Mouse (Mus musculus): ENCODE results near the gene Plppr4.

Gene Plppr4

DNA sequence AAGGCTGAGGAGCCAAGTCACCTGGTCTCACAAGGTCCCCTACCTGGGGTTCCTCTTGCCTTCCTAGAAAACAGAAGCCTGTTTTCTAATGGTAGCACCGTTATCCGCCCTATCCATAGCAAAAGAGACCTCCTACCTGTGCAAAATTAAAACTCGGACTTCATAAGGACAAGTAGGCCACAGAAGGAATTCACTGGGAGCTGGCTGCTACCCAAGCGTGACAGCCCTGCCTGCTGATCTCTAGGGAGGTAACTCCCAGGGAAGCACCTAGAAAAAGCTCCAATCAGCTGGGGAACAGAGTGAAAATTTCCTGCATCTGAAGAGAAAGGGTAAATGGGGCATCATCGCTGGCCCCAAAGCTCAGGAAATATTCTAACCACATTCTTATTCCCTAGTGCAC lies at the start of gene Plppr4:
Gene Plppr4, minus strand, starts transcription at position 349 of the 400 bp plus-strand sequence.
- DNase-seq (ENCODE audit: low spot score in 2 of 2): no peak

DNA sequence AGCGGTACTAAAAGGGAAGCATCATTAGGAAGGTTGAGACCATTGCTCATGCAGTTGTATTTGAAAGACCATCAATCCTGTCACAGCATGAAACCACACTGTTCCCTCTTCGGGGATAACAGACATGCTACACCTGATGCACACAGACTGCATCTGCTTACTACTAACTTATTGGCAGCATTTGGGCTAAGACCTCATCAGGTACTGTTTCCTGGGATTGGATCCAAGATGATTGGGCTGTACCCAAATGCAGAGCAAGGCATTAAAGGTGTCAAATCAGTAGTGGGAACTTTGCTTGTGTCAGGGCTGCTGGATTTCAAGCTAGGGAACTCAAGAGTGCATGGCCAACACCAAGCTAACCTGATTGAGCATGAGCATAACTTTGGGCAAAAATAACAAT lies 45.1 kb upstream of the Plppr4 start:
- no peak for DNase-seq (ENCODE audit: low spot score in 2 of 2)

DNA sequence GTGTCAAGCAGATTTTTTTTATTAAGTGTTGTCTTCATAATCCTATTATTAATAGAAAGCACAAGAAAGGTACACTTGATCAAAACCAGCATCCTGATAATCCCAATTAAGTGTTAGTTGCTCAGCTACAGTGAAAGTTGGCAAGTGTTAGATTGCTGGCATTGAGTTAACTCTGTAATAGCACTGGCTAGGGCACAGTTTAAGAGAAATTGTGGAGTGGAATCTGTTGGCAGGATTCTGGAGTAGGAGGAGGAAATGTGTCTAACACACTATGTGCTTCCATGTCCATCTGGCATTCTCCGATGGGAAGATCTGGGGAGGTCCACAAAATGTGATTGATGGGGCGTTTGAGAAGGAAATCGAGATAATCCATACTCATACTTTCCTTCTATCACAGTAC lies 43.1 kb upstream of the Plppr4 start:
- no peak for DNase-seq (ENCODE audit: low spot score in 2 of 2)

DNA sequence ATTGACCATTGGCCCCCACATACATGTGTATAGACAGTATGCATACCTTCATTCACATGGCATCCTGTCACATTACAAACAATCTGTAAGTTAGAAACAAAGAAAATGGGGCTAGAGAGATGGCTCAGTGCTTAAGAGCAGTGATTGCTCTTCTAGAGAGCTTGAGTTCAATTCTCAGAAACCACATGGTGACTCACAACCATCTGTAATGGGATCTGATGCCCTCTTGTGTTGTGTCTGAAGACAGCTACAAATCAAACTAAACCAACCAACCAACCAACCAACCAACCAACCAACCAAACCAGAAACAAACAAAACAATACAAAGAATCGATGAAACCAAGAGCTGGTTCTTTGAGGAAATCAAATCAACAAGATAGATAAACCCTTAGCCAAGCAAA lies 5.4 kb upstream of the Plppr4 start:
- DNase-seq (ENCODE audit: low spot score in 2 of 2): no peak

DNA sequence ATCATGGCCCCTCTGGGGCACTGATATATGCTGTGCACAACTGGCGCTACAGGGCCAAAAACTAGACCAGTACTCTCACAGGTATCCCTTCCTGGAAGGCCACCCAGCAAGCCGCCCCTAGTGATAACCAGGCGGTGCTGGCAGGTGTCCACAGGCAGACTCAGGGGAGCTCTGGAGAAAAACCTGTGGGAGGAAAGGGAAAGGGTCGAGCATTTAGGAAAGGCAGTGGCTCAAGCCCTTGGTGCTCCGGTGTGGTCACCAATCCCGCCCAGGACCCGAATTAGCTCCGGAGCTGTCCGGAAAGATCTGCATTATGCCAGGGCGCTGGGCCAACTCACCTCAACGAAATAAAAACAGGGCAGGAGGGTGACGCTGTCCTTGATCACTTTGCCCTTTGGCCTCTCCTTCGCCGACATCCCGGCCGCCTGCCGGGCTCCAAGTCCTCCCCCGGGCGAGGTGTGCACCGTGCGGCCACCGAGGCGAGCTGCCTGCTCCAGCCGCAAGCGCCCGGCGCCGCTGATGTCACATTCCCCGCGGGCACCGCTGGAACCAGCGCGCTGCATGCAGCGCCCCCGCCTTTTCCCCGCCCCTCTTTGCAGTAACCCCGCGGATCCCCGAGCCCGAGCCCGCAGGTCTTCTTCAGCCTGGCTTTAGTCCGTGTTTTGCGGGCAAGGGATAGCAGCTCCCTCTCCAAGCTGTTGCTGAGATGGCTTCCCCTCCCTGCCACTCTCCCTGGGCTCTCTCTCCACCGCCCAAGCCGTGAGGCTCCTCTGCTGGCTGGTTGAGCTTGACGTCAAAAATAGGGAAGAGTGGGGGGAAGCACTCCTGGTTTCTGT lies 772 bp downstream of the Plppr4 start:
- peak in 1 of 2 experiments; percentile 2 for DNase-seq (ENCODE audit: low spot score in 2 of 2)

DNA sequence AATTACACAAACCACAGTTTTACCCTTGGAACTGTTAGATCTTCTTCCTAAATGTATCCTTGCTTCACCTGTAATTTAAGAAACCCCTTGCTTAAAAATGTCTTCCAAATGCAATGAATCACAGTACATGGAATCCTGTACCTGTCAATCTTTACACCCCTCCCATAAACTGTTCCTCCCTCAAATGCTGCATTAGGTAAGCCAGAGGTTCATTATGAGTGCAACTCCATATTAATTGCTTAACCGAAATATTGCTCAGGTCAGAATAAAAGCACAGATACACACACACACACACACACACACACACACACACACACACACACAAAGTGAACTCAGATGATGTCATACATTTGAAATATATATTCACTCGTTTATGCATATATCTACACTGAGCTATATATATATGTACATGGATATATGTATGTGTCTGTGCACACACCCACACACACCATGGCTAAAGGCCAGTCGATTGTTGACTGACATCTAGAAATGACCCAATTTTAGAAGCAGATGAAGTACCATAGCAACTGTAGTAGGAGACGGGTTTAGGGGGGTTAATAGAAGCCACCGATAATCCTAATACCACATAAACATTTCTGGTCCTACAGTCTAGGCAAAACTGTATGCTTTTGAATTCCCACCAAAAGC lies 1.6 kb downstream of the Plppr4 start:
- no peak for DNase-seq (ENCODE audit: low spot score in 2 of 2)

DNA sequence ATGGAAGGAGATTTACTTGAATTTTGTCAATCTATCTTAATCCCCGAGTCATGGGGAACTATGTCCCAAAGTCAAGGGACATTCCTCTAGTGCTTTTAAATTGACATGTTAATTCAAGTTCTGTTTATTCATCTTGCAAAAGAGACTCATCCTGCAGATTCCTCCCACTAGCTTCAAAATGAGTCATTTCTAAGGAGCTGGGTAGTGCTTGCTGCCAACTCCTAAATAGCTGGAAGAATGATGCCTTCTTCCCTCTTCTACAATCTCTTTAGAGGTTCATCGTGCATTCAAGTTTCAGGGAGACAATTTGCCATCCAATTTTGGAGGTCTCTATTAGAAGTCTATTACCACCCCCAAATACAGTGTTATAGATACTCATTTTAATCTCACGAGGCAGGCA lies 3.3 kb downstream of the Plppr4 start:
- DNase-seq (ENCODE audit: low spot score in 2 of 2): no peak

DNA sequence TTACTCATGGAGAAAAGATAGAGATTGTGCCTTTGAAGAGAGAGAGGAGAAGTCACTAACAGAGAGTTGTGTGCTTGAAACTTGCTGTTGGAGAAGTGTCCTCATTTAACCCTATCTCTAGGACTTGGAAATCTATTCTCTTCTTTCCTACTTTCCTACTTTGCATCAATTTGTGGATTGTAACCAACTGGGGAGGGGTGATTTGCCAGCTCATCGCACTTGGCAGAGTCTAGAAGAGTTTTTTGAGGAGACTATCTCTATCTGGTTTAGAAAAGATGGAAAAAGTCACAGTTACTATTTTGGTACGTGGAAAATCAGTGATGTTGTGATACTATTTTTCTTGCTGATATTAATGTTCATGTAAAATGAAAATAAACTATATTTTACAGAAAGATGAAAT lies 6.7 kb downstream of the Plppr4 start:
- no peak for DNase-seq (ENCODE audit: low spot score in 2 of 2)

DNA sequence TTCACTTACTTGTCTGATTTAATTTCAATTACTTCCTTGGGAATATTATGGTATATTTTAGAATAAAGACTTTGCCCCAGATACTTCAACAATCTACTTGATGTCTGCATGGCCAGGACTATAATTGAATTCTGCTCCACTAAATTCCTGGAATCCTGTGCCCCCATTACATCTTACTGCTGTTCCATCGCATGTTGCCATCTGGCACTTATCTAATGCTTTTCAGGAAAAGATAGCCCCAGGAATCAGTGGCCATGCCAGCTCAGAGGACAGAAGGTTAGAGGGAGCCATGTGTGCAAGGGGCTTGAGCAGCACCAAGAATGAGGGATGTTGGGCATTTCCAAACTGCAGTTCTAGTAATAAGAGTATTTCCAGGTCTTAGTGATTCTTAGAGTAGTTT lies 14.3 kb downstream of the Plppr4 start:
- DNase-seq (ENCODE audit: low spot score in 2 of 2): no peak

DNA sequence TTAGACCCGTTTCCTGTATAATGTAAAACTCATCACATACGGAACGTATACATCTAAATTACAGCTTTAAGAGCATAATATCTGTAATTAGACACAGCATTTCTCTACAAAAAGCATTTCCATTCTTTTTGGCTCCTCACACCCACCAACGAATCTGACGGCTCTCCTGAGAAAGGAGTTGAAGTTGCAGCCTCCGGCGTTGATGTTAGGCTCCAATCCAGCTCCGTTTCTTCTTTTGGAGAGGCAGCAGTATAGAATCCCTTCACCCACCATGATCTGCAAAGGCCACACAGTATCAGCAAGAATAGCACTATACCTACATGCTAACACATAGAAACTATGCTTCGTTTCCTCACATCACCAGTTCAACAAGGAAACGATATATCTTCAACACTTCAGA lies 29.2 kb downstream of the Plppr4 start:
- no peak for DNase-seq (ENCODE audit: low spot score in 2 of 2)

DNA sequence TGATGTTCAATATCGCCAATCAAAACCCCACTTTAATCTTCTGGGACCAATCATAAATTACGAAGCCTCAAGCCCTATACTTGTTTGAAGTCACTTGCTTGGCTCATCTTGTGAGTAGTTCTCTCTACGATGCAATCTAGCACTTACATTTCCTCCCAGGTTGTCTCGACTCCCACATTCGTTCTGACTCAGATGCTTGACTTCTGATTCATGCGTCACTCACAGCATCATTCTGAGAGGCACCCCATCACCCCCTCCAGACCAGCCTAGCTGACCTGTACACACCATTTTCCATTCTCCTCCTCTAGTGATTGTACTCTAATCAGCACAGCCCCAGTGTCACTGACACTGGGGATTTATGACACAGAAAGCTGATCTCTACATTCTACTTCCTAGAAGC lies 31.2 kb downstream of the Plppr4 start:
- DNase-seq (ENCODE audit: low spot score in 2 of 2): no peak

DNA sequence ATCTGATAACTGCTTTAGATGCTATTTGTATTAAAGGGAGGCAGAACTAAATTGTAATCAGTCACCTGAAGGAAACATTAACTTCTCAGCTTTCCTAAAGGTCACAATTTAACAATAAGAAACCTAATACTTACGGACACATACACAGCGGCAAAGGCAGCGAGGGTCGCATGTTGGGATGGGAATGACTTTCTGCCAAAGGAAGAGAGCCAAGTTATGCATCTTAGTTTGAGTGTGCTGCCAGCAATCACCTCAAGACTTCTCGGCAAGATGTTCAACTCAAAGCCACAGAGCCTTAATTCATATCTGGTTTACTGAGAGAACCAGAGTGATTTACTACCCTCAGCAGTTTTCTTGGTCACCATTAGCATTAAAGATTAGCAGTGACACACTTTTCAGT lies 34.1 kb downstream of the Plppr4 start:
- no peak for DNase-seq (ENCODE audit: low spot score in 2 of 2)

DNA sequence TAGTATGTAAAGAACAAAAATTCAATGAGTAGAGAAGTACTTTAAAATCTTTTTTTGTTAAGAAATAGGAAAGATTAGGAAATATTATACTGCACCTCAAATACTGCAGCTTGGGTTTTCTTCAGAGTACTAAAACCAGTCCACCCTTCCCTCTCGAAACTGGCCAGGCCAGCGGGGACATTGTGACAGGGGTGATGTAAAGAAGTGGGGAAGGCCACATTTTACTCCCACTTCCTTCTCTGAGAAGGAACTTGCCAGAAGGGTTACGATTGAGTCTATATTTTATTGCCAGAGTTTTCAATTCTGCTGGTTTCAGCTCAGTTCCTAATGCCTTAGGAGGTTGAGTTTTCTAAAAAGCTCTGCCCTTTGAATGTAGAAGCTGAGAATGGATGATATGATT lies 41.0 kb downstream of the Plppr4 start:
- DNase-seq (ENCODE audit: low spot score in 2 of 2): no peak

DNA sequence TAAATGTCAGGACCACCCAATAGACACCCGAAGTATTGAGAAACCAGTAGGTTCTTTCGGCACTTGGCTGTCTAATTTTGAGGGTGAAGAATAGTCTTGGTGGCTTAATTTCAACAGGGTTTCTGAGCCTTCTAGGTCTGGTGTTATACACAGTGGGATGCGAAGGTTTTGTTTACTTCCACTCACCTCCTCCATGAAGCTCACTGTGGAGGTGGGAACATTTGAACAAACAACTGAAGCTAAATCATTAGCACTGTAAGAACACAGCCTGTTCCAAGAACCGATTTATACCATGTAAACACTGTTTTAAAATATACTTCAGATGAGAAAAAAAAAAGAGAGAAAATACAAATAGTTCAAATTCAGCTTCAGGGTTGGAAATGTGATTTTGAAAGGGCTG lies 47.3 kb downstream of the Plppr4 start:
- no peak for DNase-seq (ENCODE audit: low spot score in 2 of 2)

DNA sequence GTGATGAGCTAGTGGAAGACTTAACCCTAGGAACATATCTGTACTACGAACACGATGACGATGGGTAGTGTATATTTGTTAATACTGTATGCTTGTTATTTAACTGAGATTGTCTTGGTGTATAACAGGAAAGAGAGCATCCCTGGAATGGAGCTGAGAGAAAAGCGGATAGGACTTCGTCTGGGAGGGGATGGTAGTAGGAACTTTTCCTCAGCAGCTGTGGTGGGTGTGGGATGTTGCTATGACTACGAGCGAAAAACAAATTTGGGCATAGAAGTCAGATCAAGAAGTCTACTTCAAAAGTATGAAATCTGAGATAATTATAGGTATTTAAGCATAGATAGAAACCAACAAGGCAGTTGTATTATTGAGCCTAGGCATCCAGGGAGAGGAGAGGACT lies 48.6 kb downstream of the Plppr4 start:
- no peak for DNase-seq (ENCODE audit: low spot score in 2 of 2)

DNA sequence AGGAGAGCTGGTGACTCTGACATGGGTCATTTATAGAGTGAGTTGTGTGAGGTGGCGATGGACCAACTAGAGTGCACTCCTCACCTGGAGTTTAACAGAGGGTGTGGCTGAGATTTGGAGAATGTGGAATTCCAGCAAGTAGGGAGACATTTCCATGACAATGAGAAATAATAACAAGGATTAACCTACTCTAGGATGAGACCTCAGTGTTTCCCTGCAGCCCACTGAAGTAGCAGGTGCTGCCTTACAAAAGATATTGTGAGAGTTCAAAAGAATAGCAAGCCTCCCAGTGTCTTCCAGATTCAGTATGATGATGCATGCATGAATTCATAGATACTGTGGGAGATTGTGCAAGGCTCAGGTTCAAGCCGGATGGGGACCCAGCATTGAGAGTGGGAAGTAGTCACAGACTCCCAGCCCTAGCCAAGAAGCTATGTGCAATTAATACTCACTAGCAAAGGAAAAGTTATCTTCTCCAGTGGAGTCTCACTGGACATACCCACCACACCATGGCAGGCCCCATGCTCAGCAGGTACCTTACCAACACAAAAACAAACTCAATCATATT lies 49.8 kb downstream of the Plppr4 start:
- DNase-seq (ENCODE audit: low spot score in 2 of 2): no peak

DNA sequence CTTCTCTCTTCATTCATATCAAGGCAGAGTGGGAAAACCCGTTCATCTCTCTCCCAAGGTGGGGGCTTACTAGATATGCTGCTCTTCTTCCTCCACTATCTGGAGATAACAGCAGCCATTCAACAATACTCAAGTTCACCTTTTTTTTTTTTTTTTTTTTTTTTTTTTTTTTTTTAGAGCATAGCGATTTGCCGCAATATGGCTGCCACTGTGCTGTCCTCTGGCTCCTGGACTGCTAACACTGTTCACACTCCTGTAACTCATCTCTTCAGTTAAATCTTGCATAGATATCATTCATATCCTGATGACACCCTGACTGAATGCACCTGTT lies 51.1 kb downstream of the Plppr4 start:
- no peak for DNase-seq (ENCODE audit: low spot score in 2 of 2)

DNA sequence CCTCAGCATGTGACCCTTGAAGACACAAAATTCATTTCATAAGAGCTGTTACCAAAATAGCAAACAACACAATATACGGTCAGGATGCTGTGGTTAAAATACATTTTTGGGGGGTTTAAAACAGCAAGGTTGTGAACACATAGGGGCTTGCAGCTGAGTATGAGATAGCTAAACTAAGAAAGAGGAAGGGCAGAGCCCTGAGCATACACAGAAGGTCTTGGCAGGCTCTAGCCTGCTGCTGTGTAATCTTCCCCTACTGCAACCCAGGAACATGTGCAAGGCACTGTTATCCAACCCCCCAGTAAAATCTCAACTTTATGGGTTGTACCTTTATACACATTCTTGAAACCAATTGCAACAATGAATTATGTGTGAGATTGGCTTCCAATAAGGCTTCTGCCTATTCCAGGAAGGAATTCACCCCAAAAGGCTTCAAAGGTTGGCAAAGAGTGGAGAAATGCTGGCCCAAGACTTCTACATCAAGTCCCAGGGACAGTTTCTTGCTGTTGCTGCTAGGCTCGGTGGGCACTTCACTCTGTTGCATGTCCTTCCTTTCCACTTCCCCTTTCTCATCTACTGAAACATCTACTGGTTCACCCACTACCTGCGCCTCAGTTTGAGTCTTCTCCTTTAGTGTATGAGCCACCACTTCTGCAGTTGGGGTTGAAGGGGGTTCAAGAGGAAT lies 51.6 kb downstream of the Plppr4 start:
- no peak for DNase-seq (ENCODE audit: low spot score in 2 of 2)

DNA sequence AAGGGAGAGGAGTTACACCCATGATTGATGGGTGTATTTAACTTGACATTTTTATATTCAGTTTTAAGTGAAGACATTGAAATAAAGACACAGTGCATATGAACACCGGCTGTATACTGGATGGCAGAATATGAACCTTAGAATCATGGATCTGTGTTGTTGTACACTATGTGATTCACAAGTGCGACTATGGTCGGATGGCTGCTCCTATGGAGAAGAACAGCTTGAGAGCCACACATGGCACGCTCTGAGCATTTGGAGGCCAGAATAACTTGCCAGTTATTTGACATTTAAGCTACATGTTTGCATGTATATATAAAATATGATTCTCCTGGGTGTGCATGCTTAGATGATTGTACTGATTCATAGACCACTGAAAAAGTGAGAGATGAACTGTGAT lies 53.1 kb downstream of the Plppr4 start:
- DNase-seq (ENCODE audit: low spot score in 2 of 2): no peak

DNA sequence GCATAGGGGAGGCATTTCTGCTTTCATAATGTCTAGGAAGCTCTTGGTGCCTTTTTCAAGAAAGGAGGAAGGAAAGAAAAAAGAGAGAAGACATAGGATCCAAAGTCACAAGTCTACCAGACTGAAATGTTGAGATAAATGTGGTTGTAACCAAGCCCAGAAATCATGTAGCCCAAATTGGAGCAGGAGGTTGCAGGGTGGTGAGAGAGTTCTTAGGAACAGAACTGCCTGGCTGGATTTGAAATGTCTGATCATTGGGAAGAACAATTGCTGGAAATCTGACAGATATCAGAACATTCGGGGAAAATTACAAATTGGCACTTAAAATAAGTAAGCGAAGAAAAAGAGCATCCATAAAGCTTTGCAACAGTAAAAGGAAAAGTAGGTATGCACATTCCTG lies 56.6 kb downstream of the Plppr4 start:
- DNase-seq (ENCODE audit: low spot score in 2 of 2): no peak

DNA sequence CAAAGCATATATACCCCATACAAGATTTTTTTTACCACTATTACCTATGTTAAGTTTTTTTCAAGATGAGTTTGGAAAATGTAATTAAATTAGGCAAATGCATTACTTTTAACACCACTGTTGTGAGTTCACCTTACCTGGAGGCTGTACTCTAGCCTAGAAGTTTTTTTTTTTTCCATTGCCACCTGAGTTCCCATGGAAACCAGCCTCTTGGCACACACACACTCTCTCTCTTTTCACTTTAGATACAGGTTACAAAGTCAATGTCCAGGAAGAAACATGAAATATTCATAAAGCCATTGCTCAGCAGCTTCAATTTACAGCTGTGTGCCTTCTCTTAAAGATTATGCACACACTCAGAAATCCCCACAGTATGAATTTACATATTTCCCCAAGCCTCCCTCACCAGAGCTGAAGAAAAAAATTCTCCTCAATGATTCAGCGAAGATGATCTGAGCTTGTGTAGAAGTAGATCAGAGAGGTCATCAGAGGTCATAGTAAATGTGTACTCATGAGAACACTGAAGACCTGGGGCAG lies 59.9 kb downstream of the Plppr4 start:
- no peak for DNase-seq (ENCODE audit: low spot score in 2 of 2)

DNA sequence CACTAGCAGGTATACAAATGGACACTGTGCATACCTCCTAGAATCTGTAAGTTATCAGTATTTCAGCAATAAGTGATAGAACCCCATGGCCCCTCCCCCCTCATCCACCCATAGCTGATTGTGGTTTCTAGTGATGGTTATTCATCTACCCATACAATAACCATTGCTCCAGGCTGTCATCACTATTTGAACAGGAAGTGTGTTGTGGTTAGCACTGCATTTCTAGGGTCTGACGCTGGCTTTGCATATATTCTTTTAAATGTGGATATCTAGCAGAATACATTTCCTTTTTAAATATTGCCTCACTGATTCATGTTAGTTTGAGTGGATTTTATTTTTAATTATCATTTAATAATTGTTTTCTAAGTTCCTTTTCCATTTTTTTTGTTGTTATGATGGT lies 62.9 kb downstream of the Plppr4 start:
- no peak for DNase-seq (ENCODE audit: low spot score in 2 of 2)

Measured in urinary bladder, postnatal 36 days (tissue).